Mouse (Mus musculus) small intestine, adult 2 months (tissue): ENCODE data around the gene Slit1.

Source experiments
- CTCF ChIP-seq: fragments of 200-500 bp; IDR thresholded peaks from 2 replicates; pipeline ENCODE4 v1.5.1; 2012; ENCODE audit warnings: low read depth, mild to moderate bottlenecking, control low read depth, inconsistent platforms, low read length, moderate library complexity, mixed read lengths; ENCODE audit not compliant: insufficient replicate concordance, insufficient read length; ENCODE audit errors: extremely low read depth
- POLR2A ChIP-seq: fragments of 200-500 bp; IDR thresholded peaks from 2 replicates; pipeline ENCODE4 v1.6.1; 2012; ENCODE audit warnings: low read depth, mild to moderate bottlenecking, control low read depth, inconsistent platforms, low read length, moderate library complexity

GRCm38 (mm10) chr19:41643010-41643409 is 100.5 kb downstream of the Slit1 start:
- TF ChIP-seq CTCF (no peak), POLR2A (no peak)
